Mouse (Mus musculus) megakaryocyte, embryonic 14.5 days (primary cell): Measurements from ENCODE around the gene Fads3.

Source experiments
- FLI1 ChIP-seq: IDR thresholded peaks from 2 replicates; pipeline ENCODE4 v1.6.1; 2012; ENCODE audit warnings: low read length, inconsistent platforms, mixed read lengths
- GATA1 ChIP-seq: IDR thresholded peaks from 3 replicates; pipeline ENCODE4 v1.6.1; 2012; ENCODE audit warnings: mixed read lengths, low read length, inconsistent platforms, borderline replicate concordance

- no peak for TF ChIP-seq FLI1
- no peak for TF ChIP-seq GATA1
These were observed 43.9 kb upstream of the Fads3 start for GRCm38 (mm10) chr19:9997204-9998062.
